Mouse (Mus musculus) intestine, embryonic 16.5 days (tissue): ENCODE data around the gene Lrguk. TPM values are rescaled to one million over a fixed set of nuclear protein-coding genes. Genes with fewer than 3 reads are reported as not detected.

ENCODE experiments used
- ATAC-seq: fragments of 200-750 bp; cut with Nextera tagmentation; 2 replicates; pipeline ENCODE4 v1.8.0; 2017; ENCODE audit warnings: moderate TSS enrichment, moderate library complexity
- H3K27ac ChIP-seq: fragments of 300-500 bp; sonication (generic); 2 replicates; pipeline ENCODE4 v1.5.1; 2014; ENCODE audit warnings: mild to moderate bottlenecking, low read length
- H3K27me3 ChIP-seq: fragments of 300-500 bp; sonication (generic); replicated peaks from 2 replicates; pipeline ENCODE4 v1.6.1; 2014; ENCODE audit warnings: low read length, control low read depth, mixed read lengths; ENCODE audit not compliant: control insufficient read depth, insufficient read depth
- H3K36me3 ChIP-seq: fragments of 300-500 bp; sonication (generic); 2 replicates; pipeline ENCODE4 v1.6.1; 2014; ENCODE audit warnings: low read length, control low read depth; ENCODE audit not compliant: control insufficient read depth, insufficient read depth
- H3K4me1 ChIP-seq: fragments of 300-500 bp; sonication (generic); 2 replicates; pipeline ENCODE4 v1.6.1; 2014; ENCODE audit warnings: low read length, control low read depth, mixed read lengths; ENCODE audit not compliant: control insufficient read depth, insufficient read depth
- H3K4me2 ChIP-seq: fragments of 300-500 bp; sonication (generic); 2 replicates; pipeline ENCODE4 v1.6.1; 2014; ENCODE audit warnings: low read depth, low read length, control low read depth
- H3K4me3 ChIP-seq: fragments of 300-500 bp; sonication (generic); 2 replicates; pipeline ENCODE4 v1.5.1; 2014; ENCODE audit warnings: mild to moderate bottlenecking, low read length
- H3K9ac ChIP-seq: fragments of 300-500 bp; sonication (generic); 2 replicates; pipeline ENCODE4 v1.6.1; 2014; ENCODE audit warnings: low read depth, low read length
- H3K9me3 ChIP-seq: fragments of 300-500 bp; sonication (generic); 2 replicates; pipeline ENCODE4 v1.6.1; 2016; ENCODE audit warnings: low read length, control low read depth; ENCODE audit not compliant: control insufficient read depth
- WGBS: fragments of 180-500 bp; shearing (Covaris S2); extraction: QIAGEN DNeasy Blood & Tissue Kit; methylation state at CpG from one replicate; pipeline ENCODE4 v1.1.7; 2014; 5-methylcytosine and 5-hydroxymethylcytosine counted together
- polyA plus RNA-seq: library from polyadenylated mRNA; unstranded; fragments of >200 nt; fragmentation: Nextera tagmentation; extraction: Ambion mirVana; gene quantifications from 2 replicates; pipeline ENCODE4 v1.2.1, GENCODE M21; 2015

Lrguk gene
- polyA plus RNA-seq, 1 experiment from 2014 or later, result 0.45 TPM

GRCm38 (mm10) chr6:34116838-34117478, 87.7 kb downstream of the Lrguk start:
- WGBS, result 73% methylated on average over 7 of the region's 7 CpGs
- no peak for ATAC-seq
- Histone ChIP-seq H3K27me3 (no peaks in the 10 kb centered on the region), H3K9ac (no peak overlapping the region), H3K4me3 (no peak overlapping the region), H3K9me3 (no peaks in the 10 kb centered on the region), H3K4me1 (no peaks in the 10 kb centered on the region), H3K27ac (no peak overlapping the region), H3K4me2 (no peak overlapping the region), H3K36me3 (no peaks in the 10 kb centered on the region)

DNA sequence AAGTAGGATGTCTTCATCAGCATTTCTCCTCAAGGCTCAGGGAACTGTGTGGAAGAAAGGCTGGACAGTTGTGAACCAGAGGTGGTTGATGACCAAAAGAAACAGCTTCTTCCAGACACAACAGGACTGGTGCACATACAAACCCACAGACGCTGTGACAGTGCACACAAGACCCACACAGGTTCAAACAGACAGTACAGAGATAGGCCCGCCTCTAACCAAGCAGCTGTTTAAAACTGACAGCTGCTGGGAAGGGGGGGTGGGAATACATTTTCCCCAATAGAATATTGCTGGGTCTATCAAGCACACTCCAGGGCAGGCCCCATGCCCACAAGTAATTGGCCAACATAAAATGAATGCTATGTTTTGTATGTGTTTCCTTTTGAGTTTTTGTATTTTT, 95.2 kb downstream of the Lrguk start:
- Histone ChIP-seq H3K9ac (no peak overlapping the region), H3K4me2 (no peak overlapping the region), H3K27ac (no peak overlapping the region), H3K36me3 (no peaks in the 10 kb centered on the region), H3K27me3 (no peaks in the 10 kb centered on the region), H3K9me3 (no peaks in the 10 kb centered on the region), H3K4me1 (no peaks in the 10 kb centered on the region), H3K4me3 (no peak overlapping the region)
- ATAC-seq, result no peak
- 64% methylated on average over 2 of the region's 2 CpGs for WGBS

- Histone ChIP-seq H3K27ac (no peak overlapping the region), H3K4me3 (no peak overlapping the region), H3K9me3 (no peaks in the 10 kb centered on the region), H3K4me1 (no peaks in the 10 kb centered on the region), H3K36me3 (no peaks in the 10 kb centered on the region), H3K4me2 (no peak overlapping the region), H3K9ac (no peak overlapping the region), H3K27me3 (no peaks in the 10 kb centered on the region)
- no peak for ATAC-seq
- WGBS, result 54% methylated on average over 2 of the region's 2 CpGs
These were observed 100.0 kb downstream of the Lrguk start for GRCm38 (mm10) chr6:34129261-34129660.

GRCm38 (mm10) chr6:34132391-34132790, 103.1 kb downstream of the Lrguk start:
- no peaks in the 10 kb centered on the region for H3K36me3 ChIP-seq
- WGBS, result 90% methylated on average over 9 of the region's 9 CpGs
- no peak overlapping the region for H3K27ac ChIP-seq
- H3K9ac ChIP-seq, result no peak overlapping the region
- ATAC-seq, result no peak
- H3K4me3 ChIP-seq, result no peak overlapping the region
- H3K4me2 ChIP-seq, result no peak overlapping the region
- no peaks in the 10 kb centered on the region for H3K9me3 ChIP-seq
- no peaks in the 10 kb centered on the region for H3K4me1 ChIP-seq
- no peaks in the 10 kb centered on the region for H3K27me3 ChIP-seq

- ATAC-seq, result no peak
- Histone ChIP-seq H3K4me3 (no peak overlapping the region), H3K27ac (no peak overlapping the region), H3K36me3 (no peaks in the 10 kb centered on the region), H3K9ac (no peak overlapping the region), H3K9me3 (no peaks in the 10 kb centered on the region), H3K4me1 (no peaks in the 10 kb centered on the region), H3K27me3 (no peaks in the 10 kb centered on the region), H3K4me2 (no peak overlapping the region)
- 63% methylated on average over 3 of the region's 3 CpGs for WGBS
These were observed 109.1 kb downstream of the Lrguk start for GRCm38 (mm10) chr6:34138366-34138765.

DNA sequence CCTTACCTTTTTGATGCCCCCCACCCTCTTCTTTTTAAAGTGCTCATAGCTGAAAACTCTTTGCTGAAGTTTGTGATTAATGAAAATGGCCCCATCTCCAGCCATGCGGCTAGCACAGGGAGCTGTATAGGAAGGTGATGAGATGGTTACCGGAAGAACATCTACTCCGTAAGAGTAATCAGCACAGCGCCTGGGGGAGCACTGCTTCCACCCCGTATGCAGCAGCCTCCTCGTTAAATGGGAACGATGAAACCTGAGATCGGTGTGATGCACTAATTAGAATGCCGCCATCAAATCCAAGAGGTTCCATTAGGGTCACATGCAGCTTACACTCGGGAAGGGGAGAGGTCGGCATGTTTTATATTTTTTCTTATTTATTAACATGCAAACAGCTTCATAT, 113.7 kb downstream of the Lrguk start:
- no peak overlapping the region for H3K9ac ChIP-seq
- no peak for ATAC-seq
- H3K4me1 ChIP-seq, result no peaks in the 10 kb centered on the region
- no peaks in the 10 kb centered on the region for H3K9me3 ChIP-seq
- no peak overlapping the region for H3K4me2 ChIP-seq
- H3K36me3 ChIP-seq, result no peaks in the 10 kb centered on the region
- H3K27me3 ChIP-seq, result no peaks in the 10 kb centered on the region
- H3K27ac ChIP-seq, result no peak overlapping the region
- no peak overlapping the region for H3K4me3 ChIP-seq
- 74% methylated on average over 11 of the region's 11 CpGs for WGBS

DNA sequence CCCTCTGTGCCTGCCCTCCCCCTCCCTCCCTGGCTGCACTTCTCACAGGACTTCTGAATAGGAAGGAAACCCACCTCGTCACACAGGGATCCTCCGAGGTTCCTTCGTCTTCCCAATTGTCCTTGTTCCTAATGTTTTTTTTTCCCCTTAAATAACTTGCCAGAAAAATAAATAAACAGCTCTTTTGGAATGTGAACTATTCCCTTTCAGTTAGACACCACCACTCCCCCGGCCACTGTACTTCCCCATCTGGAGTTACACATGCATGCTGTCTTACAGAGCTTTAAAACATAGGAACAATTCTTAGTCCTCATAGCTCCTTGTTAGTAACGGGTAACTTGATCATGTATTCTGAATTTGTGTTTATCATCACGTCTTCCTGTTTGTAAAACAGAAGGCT, 116.8 kb downstream of the Lrguk start:
- no peak overlapping the region for H3K27ac ChIP-seq
- ATAC-seq, result no peak
- H3K4me2 ChIP-seq, result no peak overlapping the region
- WGBS, result 51% methylated on average over 6 of the region's 6 CpGs
- no peaks in the 10 kb centered on the region for H3K9me3 ChIP-seq
- no peak overlapping the region for H3K4me3 ChIP-seq
- no peak overlapping the region for H3K9ac ChIP-seq
- H3K36me3 ChIP-seq, result no peaks in the 10 kb centered on the region
- H3K4me1 ChIP-seq, result no peaks in the 10 kb centered on the region
- H3K27me3 ChIP-seq, result no peaks in the 10 kb centered on the region

DNA sequence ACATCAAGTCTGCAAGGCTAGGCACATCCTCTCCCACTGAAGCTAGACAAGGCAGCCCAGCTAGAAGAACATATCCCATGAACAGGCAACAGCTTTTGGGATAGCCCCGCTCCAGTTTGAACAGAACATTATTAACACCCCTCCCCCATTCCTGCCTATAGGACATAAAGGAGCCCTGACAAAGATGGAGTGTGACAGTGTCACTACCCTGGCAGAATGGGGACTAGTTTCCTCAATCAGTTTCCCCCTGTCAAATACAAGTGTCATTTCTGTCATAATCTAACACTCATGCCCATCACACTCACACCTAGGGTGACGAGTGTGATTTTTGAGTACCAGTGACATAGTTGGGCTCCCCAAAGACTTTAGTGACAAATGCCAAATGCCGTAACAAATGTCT, 118.8 kb downstream of the Lrguk start:
- no peak overlapping the region for H3K9ac ChIP-seq
- WGBS, result 86% methylated on average over 3 of the region's 3 CpGs
- no peak for ATAC-seq
- H3K27ac ChIP-seq, result no peak overlapping the region
- no peak overlapping the region for H3K4me3 ChIP-seq
- H3K36me3 ChIP-seq, result no peaks in the 10 kb centered on the region
- H3K27me3 ChIP-seq, result no peaks in the 10 kb centered on the region
- H3K9me3 ChIP-seq, result no peaks in the 10 kb centered on the region
- no peak overlapping the region for H3K4me2 ChIP-seq
- peaks cover 7% of the 10 kb centered on the region for H3K4me1 ChIP-seq

DNA sequence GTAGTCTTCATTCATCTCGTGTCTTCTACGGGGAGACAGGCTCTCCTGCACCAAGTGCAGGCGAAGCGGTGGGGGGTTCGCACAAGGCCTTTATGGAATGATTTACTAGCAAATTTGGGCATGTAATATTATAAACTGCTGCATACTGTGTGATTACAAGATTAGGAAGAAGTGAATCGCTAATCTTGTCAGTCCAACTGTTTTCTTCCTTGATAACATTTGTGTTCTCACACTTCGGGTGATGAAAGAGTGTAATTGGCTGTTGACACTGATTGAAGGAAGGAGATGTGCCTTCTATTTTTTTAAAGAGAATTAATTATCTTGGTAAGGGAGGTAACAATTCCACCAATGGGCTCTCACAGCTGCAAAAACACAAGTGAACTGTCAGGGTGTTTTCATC, 119.4 kb downstream of the Lrguk start:
- H3K27ac ChIP-seq, result no peak overlapping the region
- H3K4me1 ChIP-seq, result peaks cover 13% of the 10 kb centered on the region
- WGBS, result 80% methylated on average over 7 of the region's 7 CpGs
- H3K36me3 ChIP-seq, result no peaks in the 10 kb centered on the region
- no peak for ATAC-seq
- H3K9me3 ChIP-seq, result no peaks in the 10 kb centered on the region
- H3K4me2 ChIP-seq, result no peak overlapping the region
- no peak overlapping the region for H3K9ac ChIP-seq
- H3K27me3 ChIP-seq, result no peaks in the 10 kb centered on the region
- no peak overlapping the region for H3K4me3 ChIP-seq

DNA sequence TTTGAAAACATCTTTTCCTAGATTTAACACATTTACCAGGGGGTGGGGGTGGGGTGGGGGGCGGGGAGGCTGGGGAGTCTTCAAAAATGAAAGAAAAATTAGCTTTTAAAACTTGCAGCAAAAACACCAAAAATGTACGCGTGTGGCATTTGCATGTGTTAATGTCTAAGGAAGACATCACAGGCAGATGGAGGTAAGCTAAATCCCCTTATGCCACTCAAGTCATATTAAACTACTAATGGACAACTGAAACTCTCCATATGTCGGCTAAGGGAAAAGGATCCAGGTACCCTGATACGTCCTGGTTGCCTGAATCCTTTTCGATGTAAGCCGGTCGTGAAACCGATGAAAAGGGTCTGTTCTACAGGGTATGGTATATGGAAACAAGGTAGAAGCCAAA, 119.8 kb downstream of the Lrguk start:
- H3K36me3 ChIP-seq, result no peaks in the 10 kb centered on the region
- peaks cover 16% of the 10 kb centered on the region for H3K4me1 ChIP-seq
- H3K4me3 ChIP-seq, result no peak overlapping the region
- no peak overlapping the region for H3K4me2 ChIP-seq
- no peak for ATAC-seq
- H3K27ac ChIP-seq, result no peak overlapping the region
- 90% methylated on average over 9 of the region's 9 CpGs for WGBS
- H3K9ac ChIP-seq, result no peak overlapping the region
- H3K27me3 ChIP-seq, result no peaks in the 10 kb centered on the region
- H3K9me3 ChIP-seq, result no peaks in the 10 kb centered on the region
